Mouse (Mus musculus) MEL (cell line): ENCODE measurements around the gene Cadm2.

Experiments used
- CHD1 ChIP-seq: IDR thresholded peaks from 2 replicates; pipeline ENCODE4 v1.6.1; 2012; ENCODE audit warnings: low read depth, mild to moderate bottlenecking, inconsistent platforms, low read length, improper control_type of control experiment
- CTCF ChIP-seq, 3 experiments: IDR thresholded peaks in 2 of 3; conservative IDR thresholded peaks in 1 of 3; 2 replicates each; pipeline ENCODE4 v1.5.1; 2011 to 2012; ENCODE audit warnings: low read length in 3 of 3, low read depth in 2 of 3, mild to moderate bottlenecking in 2 of 3, improper control_type of control experiment in 1 of 3, inconsistent platforms in 1 of 3, mixed read lengths in 1 of 3, moderate library complexity in 1 of 3; ENCODE audit not compliant: control insufficient read depth in 1 of 3, insufficient read depth in 1 of 3, poor library complexity in 1 of 3, severe bottlenecking in 1 of 3
- EP300 ChIP-seq, 2 experiments: IDR thresholded peaks; 2 replicates each; pipeline ENCODE4 v1.6.1; 2011; ENCODE audit warnings: improper control_type of control experiment in 2 of 2, low read length in 2 of 2, low read depth in 1 of 2, mild to moderate bottlenecking in 1 of 2
- ETS1 ChIP-seq: IDR thresholded peaks from 2 replicates; pipeline ENCODE4 v1.6.1; 2012; ENCODE audit warnings: low read depth, mild to moderate bottlenecking, inconsistent platforms, low read length, improper control_type of control experiment, moderate library complexity
- GATA1 ChIP-seq: IDR thresholded peaks from 2 replicates; pipeline ENCODE4 v1.6.1; 2011; ENCODE audit warnings: low read depth, low read length, improper control_type of control experiment
- MAFK ChIP-seq: IDR thresholded peaks from 2 replicates; pipeline ENCODE4 v1.6.1; 2011; ENCODE audit warnings: low read depth, mild to moderate bottlenecking, low read length, improper control_type of control experiment, borderline replicate concordance
- MXI1 ChIP-seq: IDR thresholded peaks from 2 replicates; pipeline ENCODE4 v1.6.1; 2011; ENCODE audit warnings: mild to moderate bottlenecking, low read depth, low read length, improper control_type of control experiment
- NRF1 ChIP-seq: IDR thresholded peaks from 2 replicates; pipeline ENCODE4 v1.6.1; 2014; ENCODE audit warnings: low read depth, mild to moderate bottlenecking, inconsistent platforms, low read length, improper control_type of control experiment, moderate library complexity; ENCODE audit not compliant: poor library complexity, insufficient read depth, severe bottlenecking
- POLR2A ChIP-seq, 2 experiments: IDR thresholded peaks; 2 replicates each; pipeline ENCODE4 v1.6.1; 2011 to 2012; ENCODE audit warnings: low read length in 2 of 2, mild to moderate bottlenecking in 2 of 2, control low read depth in 1 of 2, improper control_type of control experiment in 1 of 2, low read depth in 1 of 2, moderate library complexity in 1 of 2; ENCODE audit not compliant: control insufficient read depth in 1 of 2, insufficient read depth in 1 of 2, poor library complexity in 1 of 2
- RCOR1 ChIP-seq: IDR thresholded peaks from 2 replicates; pipeline ENCODE4 v1.6.1; 2012; ENCODE audit warnings: low read depth, mild to moderate bottlenecking, inconsistent platforms, low read length, improper control_type of control experiment
- UBTF ChIP-seq: IDR thresholded peaks from 2 replicates; pipeline ENCODE4 v1.6.1; 2012; ENCODE audit warnings: low read depth, mild to moderate bottlenecking, inconsistent platforms, low read length, improper control_type of control experiment, moderate library complexity, borderline replicate concordance; ENCODE audit not compliant: insufficient read depth

GRCm38 (mm10) chr16:66694783-66695182, 925.9 kb downstream of the Cadm2 start:
- no peak for TF ChIP-seq NRF1
- no peak for TF ChIP-seq POLR2A (IDR thresholded peaks at IDR 0.05; ENCODE audit: control insufficient read depth in 1 of 2, insufficient read depth in 1 of 2, low read depth in 1 of 2, low read length in 2 of 2, poor library complexity in 1 of 2)
- no peak for TF ChIP-seq ETS1
- TF ChIP-seq UBTF: no peak
- no peak for TF ChIP-seq GATA1
- no peak for TF ChIP-seq MAFK
- TF ChIP-seq RCOR1: no peak
- TF ChIP-seq CHD1: no peak
- no peak for TF ChIP-seq CTCF (IDR thresholded peaks at IDR 0.05 in 2 of 3, conservative IDR thresholded peaks at IDR 0.05 in 1 of 3; ENCODE audit: control insufficient read depth in 1 of 3, insufficient read depth in 1 of 3, low read depth in 2 of 3, low read length in 3 of 3, poor library complexity in 1 of 3, severe bottlenecking in 1 of 3)
- no peak for TF ChIP-seq MXI1
- no peak for TF ChIP-seq EP300 (IDR thresholded peaks at IDR 0.05; ENCODE audit: low read depth in 1 of 2, low read length in 2 of 2)
